Mouse (Mus musculus) olfactory bulb, adult 2 months (tissue): ENCODE measurements at regions not wholly inside any gene's neighbourhood (a gene's known extent, or its start where the extent isn't known, plus 50 kb on each side); places are given as distances from the start of the nearest gene placed in this dataset.

Experiments used
- CTCF ChIP-seq: fragments of 200-500 bp; IDR thresholded peaks from 2 replicates; pipeline ENCODE4 v1.5.1; 2012; ENCODE audit warnings: low read depth, mild to moderate bottlenecking, low read length, moderate library complexity; ENCODE audit not compliant: insufficient read depth
- POLR2A ChIP-seq: fragments of 200-500 bp; IDR thresholded peaks from 2 replicates; pipeline ENCODE4 v1.6.1; 2012; ENCODE audit warnings: mild to moderate bottlenecking, low read depth, low read length, moderate library complexity; ENCODE audit not compliant: insufficient read depth

DNA sequence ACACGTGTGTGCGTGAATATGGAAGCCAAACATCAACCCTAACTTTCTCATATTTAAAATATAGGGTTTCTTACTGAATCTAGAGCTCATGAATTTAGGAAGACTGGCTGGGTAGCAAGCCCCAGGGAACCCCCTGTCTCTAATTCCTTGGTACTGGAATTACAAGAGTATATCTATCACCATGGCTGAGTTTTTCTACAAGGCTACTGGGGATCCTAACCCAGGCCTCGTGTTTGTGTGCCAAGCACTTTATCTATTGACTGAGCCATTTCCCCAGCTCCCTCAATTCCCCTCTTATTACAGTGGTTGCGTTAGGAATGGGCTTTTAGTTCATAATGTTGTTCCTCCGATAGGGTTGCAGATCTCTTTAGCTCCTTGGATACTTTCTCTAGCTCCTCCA lies 90.6 kb upstream of the Cpm start:
- TF ChIP-seq CTCF (no peak), POLR2A (no peak)
